ENCODE assay signal across 7 mouse cellular contexts in the genomic region with DNA sequence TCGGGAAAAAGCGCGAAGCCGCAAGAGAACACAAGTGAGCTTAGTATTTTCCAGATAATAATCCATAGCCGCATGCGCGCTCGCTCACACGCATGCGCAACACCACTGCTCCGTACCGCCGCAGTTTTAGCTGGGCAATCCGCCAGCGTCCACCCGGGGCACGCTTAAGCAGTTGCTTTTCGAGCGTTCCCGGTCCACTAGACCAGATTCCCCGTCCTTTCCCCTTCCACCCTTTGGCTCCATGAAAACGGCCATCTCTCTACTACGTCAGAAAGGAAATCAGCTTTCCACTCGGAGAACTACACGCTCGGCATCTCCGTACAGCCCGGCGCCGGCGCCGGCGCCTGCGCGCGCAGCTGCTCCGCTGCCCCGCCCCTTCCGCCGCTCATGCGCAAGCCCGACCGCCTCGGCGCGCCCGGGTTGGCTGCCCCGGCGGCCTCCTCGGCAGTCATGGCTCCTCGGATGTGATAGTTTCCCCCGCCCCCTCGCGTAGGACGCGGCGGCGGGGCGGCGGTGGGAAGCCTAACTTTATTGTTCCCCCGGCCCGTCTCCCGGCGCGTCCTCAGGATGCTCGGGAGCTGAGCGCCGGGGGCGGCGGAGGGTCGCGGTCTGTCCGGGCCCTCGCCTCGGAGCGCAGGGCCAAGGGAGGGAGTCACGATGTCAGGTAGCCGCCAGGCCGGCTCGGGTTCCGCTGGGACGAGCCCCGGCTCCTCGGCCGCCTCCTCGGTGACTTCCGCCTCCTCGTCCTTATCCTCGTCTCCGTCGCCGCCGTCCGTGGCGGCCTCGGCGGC. TPM values are rescaled to one million over a fixed set of nuclear protein-coding genes. Genes with fewer than 3 reads are reported as not detected.
DNase-seq lines count a peak whose midpoint lies in the region; ATAC-seq lines count a peak whose summit lies in the region.
"Not testable (repeated sequence)": the region's sequence is repeated elsewhere in the genome, so short reads cannot be mapped to it uniquely, and the experiment has no call there.

Gene Cop1, plus strand, starts transcription at position 540 of the 791 bp plus-strand sequence.

- intact Hi-C loops in gastrocnemius, postnatal 36 days (cut with DNase I); left cerebral cortex, postnatal 25 days (cut with DNase I): not testable (repeated sequence)

- not testable (repeated sequence) for H3K9me3 ChIP-seq in intestine, embryonic 15.5 days; midbrain, embryonic 10.5 days (replicated peaks)

- H3K4me3 ChIP-seq in intestine, embryonic 15.5 days (replicated peaks): peak within 1 kb of the TSS; percentile 63
- peak within 1 kb of the TSS; percentile 78 for H3K4me3 ChIP-seq in midbrain, embryonic 10.5 days

- peak within 1 kb of the TSS; percentile 64 for H3K4me2 ChIP-seq in intestine, embryonic 15.5 days (replicated peaks)

- peak; percentile 90 to 92 for DNase-seq in adrenal gland, adult 18-20 months (ENCODE audit: low spot score in 2 of 2)
- DNase-seq in embryo, embryonic 11 days: peak; percentile 95
- peak; percentile 87 to 89 for DNase-seq in gastrocnemius, postnatal 36 days
- peak; percentile 92 to 93 for DNase-seq in left cerebral cortex, postnatal 25 days (ENCODE audit: low spot score in 2 of 2)
- DNase-seq in midbrain, embryonic 10.5 days (ENCODE audit: low spot score): peak; percentile 93
- peak; percentile 92 for DNase-seq in right cerebral cortex, postnatal 4 days

- H3K9ac ChIP-seq in intestine, embryonic 15.5 days: peak within 1 kb of the TSS; percentile 70

- H3K36me3 ChIP-seq in intestine, embryonic 15.5 days; midbrain, embryonic 10.5 days: not testable (repeated sequence)

- H3K27ac ChIP-seq in intestine, embryonic 15.5 days: peak within 1 kb of the TSS; percentile 87
- peak within 1 kb of the TSS; percentile 92 for H3K27ac ChIP-seq in midbrain, embryonic 10.5 days (replicated peaks)

- H3K4me1 ChIP-seq in intestine, embryonic 15.5 days (replicated peaks): not testable (repeated sequence)
- H3K4me1 ChIP-seq in midbrain, embryonic 10.5 days: peaks cover 25% of the 10 kb centered on the region

- not testable (repeated sequence) for H3K27me3 ChIP-seq in intestine, embryonic 15.5 days (replicated peaks); midbrain, embryonic 10.5 days (ENCODE audit: low read depth, poor library complexity, severe bottlenecking)

- WGBS in intestine, embryonic 15.5 days: under 1% methylated on average over 81 of the region's 97 CpGs
- 2% methylated on average over 85 of the region's 97 CpGs for WGBS in midbrain, embryonic 10.5 days

- peak; percentile 98 for ATAC-seq in intestine, embryonic 15.5 days

RNA-seq across cellular contexts. Expression of gene Cop1, which starts in this region (rescaled TPM):
- 100 to 1,000 TPM; 122 to 181 TPM for total RNA-seq in adrenal gland, adult 18-20 months (2021)
- 100 to 1,000 TPM; 131 to 135 TPM for total RNA-seq in gastrocnemius, postnatal 36 days (2021)
- 55.6 and 73.0 TPM in 2 replicates for polyA plus RNA-seq in intestine, embryonic 15.5 days (2015; fragmentation: Nextera tagmentation; extraction: Ambion mirVana)
- total RNA-seq in left cerebral cortex, postnatal 25 days (2021): 100 to 1,000 TPM; 173 to 186 TPM
- polyA plus RNA-seq in midbrain, embryonic 10.5 days (2016; fragmentation: Nextera tagmentation; extraction: Ambion mirVana): 15.3 and 17.0 TPM in 2 replicates

Comparison
In these comparisons a context has a peak if more than half of its experiments do, and no peak if none do; other contexts are left out.
1. Peak in every context shown above with its lines: DNase-seq, ATAC-seq, H3K4me3 ChIP-seq and H3K27ac ChIP-seq.